Mouse (Mus musculus): ENCODE results near the gene Ube3b. TPM values are rescaled to one million over a fixed set of nuclear protein-coding genes. Genes with fewer than 3 reads are reported as not detected.

Ube3b gene
- total and polyA plus RNA-seq, 2 experiments from 2014 or later = 30.5 to 57.7 TPM

GRCm38 (mm10) chr5:114373581-114373980, 6.8 kb upstream of the Ube3b start:
- no peak for TF ChIP-seq CTCF (IDR thresholded peaks at IDR 0.05; ENCODE audit: low read depth)
- TF ChIP-seq EP300 (IDR thresholded peaks at IDR 0.05; ENCODE audit: low read depth) = no peak
- 83% methylated on average over 9 of the region's 9 CpGs for WGBS
- ATAC-seq (ENCODE audit: insufficient read depth, low read depth) (no peak), DNase-seq (ENCODE audit: low spot score) (no peak)
- Histone ChIP-seq H3K4me3 (ENCODE audit: low read depth, low read length) (no peak overlapping the region), H3K4me1 (ENCODE audit: control insufficient read depth, insufficient read depth) (peaks cover 73% of the 10 kb centered on the region), H3K27ac (ENCODE audit: low read depth) (peak overlapping the region; percentile 78), H3K27me3 (ENCODE audit: control insufficient read depth, insufficient read depth, low read length) (no peaks in the 10 kb centered on the region), H3K36me3 (replicated peaks; ENCODE audit: control insufficient read depth, insufficient read depth, low read length) (peaks cover 72% of the 10 kb centered on the region), H3K4me2 (ENCODE audit: low read depth, low read length) (0 out of 2 replicates have a peak overlapping the region, but pooled peaks have one; percentile 21), H3K9me3 (replicated peaks; ENCODE audit: control insufficient read depth, low read length) (no peaks in the 10 kb centered on the region), H3K9ac (replicated peaks; ENCODE audit: low read depth, low read length) (no peak overlapping the region)

DNA sequence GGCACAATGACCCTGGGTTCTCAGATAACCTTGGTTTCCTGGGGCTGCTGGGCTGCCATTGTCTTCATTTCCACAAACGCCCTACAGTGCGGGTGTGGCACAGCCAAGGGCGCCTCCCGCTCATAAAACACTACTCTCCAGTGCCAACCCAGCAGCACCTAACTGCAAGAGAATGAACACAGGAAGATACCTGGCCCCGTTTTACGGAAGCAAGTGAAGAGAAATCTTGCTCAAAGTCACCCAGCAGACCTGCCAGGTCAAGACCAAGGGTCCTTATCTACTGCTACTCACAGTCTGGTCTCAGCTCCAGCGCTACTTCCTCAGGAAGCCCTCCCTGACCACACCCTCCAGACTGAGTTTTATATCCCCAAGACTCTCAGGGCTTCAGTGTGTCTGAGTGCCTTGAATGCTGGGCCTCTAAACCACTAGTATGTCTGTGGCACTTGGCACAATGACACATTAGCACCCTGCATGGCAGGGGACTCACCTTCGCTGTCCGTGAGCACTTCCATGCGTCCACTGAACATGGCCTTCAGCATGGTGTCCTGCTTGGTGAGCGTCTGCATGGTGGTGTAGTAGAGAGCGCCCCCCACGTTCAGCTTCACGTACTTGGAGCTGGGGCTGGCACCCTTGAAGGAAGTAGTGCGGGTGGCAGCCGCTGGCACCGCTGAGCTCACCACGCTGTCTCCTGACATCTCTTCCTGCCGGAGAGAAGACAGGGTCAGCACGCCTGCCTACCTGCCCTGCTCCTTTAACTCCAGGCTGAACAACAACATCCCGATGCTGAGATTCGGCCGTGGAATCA, 5.8 kb upstream of the Ube3b start:
- Histone ChIP-seq H3K36me3 (replicated peaks; ENCODE audit: control insufficient read depth, insufficient read depth, low read length) (peaks cover 62% of the 10 kb centered on the region), H3K4me3 (ENCODE audit: low read depth, low read length) (no peak overlapping the region), H3K9me3 (replicated peaks; ENCODE audit: control insufficient read depth, low read length) (no peaks in the 10 kb centered on the region), H3K27me3 (ENCODE audit: control insufficient read depth, insufficient read depth, low read length) (no peaks in the 10 kb centered on the region), H3K4me1 (ENCODE audit: control insufficient read depth, insufficient read depth) (peaks cover 76% of the 10 kb centered on the region), H3K9ac (replicated peaks; ENCODE audit: low read depth, low read length) (no peak overlapping the region), H3K27ac (ENCODE audit: low read depth) (peak overlapping the region; percentile 78), H3K4me2 (ENCODE audit: low read depth, low read length) (peak overlapping the region; percentile 21)
- WGBS = 70% methylated on average over 23 of the region's 23 CpGs
- DNase-seq (ENCODE audit: low spot score) = peak; percentile 35
- no peak for TF ChIP-seq EP300 (IDR thresholded peaks at IDR 0.05; ENCODE audit: low read depth)
- no peak for TF ChIP-seq CTCF (IDR thresholded peaks at IDR 0.05; ENCODE audit: low read depth)
- ATAC-seq (ENCODE audit: insufficient read depth, low read depth) = no peak

DNA sequence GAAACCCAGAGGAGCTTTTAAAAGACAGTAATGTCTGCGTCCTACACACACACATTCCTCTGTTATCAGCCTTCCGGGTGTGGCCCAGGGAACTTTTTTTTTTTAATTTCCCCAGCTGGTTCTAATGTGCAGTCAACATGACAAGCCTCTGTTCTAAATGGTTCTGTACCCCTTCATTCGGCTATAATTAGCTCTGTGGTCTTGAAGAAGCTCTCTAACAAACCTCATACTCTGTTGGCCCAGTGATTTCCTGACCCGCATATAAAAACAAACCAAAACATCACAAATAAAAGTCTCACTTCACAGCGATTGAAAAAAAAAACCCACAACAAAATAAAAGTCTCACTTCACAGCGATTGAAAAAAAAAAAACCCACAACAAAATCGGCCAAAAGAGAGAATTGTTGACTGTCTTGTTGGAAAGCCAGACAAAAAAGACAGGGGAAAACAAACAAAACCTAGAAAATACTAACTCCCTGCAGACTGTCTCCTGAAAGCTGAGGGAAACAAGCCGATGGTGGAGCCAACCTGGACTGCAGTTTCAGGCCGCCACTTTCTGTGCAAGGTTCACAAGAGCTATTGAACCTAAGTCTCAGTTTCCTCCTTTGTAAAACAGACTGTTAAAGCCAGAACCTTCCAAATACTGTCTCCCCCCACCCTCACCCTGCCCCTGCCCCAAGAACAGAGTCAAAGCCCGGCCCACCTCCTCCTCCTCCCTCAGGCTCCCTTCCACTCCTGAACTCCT, 2.1 kb upstream of the Ube3b start:
- ATAC-seq (ENCODE audit: insufficient read depth, low read depth) (no peak), DNase-seq (ENCODE audit: low spot score) (peak; percentile 57)
- Histone ChIP-seq H3K27ac (ENCODE audit: low read depth) (peak overlapping the region; percentile 93), H3K36me3 (replicated peaks; ENCODE audit: control insufficient read depth, insufficient read depth, low read length) (peaks cover 32% of the 10 kb centered on the region), H3K4me3 (ENCODE audit: low read depth, low read length) (peak overlapping the region; percentile 99), H3K27me3 (ENCODE audit: control insufficient read depth, insufficient read depth, low read length) (no peaks in the 10 kb centered on the region), H3K9me3 (replicated peaks; ENCODE audit: control insufficient read depth, low read length) (no peaks in the 10 kb centered on the region), H3K4me2 (ENCODE audit: low read depth, low read length) (peak overlapping the region; percentile 91), H3K4me1 (ENCODE audit: control insufficient read depth, insufficient read depth) (peaks cover 54% of the 10 kb centered on the region), H3K9ac (replicated peaks; ENCODE audit: low read depth, low read length) (peak overlapping the region; percentile 97; the same call in 1 of the 2 replicates)
- TF ChIP-seq EP300 (IDR thresholded peaks at IDR 0.05; ENCODE audit: low read depth) = peak; percentile 18; the same call in 1 of the 2 replicates
- TF ChIP-seq CTCF (IDR thresholded peaks at IDR 0.05; ENCODE audit: low read depth) = no peak
- WGBS = 29% methylated on average over 10 of the region's 10 CpGs

DNA sequence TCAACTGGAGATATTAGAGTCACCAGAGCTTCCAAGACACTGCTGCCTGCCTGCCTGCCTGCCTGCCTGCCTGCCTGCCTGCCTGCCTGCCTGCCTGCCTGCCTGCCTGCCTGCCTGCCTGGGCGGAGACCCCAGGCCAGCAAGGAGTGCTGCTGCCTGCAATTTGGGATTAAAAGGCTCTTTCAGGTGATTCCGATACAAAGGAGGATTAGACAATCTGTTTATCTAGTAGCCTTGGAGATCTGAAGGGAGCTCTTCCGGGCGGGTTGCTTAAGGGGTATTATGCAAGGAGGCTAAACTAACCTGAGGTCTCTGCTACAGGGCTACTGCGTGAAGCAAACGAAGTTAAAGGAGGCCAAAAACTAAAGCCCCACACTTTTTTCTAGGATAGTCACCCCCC, 1.5 kb upstream of the Ube3b start:
- ATAC-seq (ENCODE audit: insufficient read depth, low read depth) = no peak
- Histone ChIP-seq H3K9me3 (replicated peaks; ENCODE audit: control insufficient read depth, low read length) (no peaks in the 10 kb centered on the region), H3K4me1 (ENCODE audit: control insufficient read depth, insufficient read depth) (peaks cover 49% of the 10 kb centered on the region), H3K27me3 (ENCODE audit: control insufficient read depth, insufficient read depth, low read length) (no peaks in the 10 kb centered on the region), H3K4me3 (ENCODE audit: low read depth, low read length) (peak overlapping the region; percentile 99), H3K9ac (replicated peaks; ENCODE audit: low read depth, low read length) (peak overlapping the region; percentile 97), H3K27ac (ENCODE audit: low read depth) (peak overlapping the region; percentile 93), H3K4me2 (ENCODE audit: low read depth, low read length) (peak overlapping the region; percentile 91), H3K36me3 (replicated peaks; ENCODE audit: control insufficient read depth, insufficient read depth, low read length) (peaks cover 26% of the 10 kb centered on the region)
- WGBS = 57% methylated on average over 6 of the region's 6 CpGs
- TF ChIP-seq EP300 (IDR thresholded peaks at IDR 0.05; ENCODE audit: low read depth) (no peak), CTCF (IDR thresholded peaks at IDR 0.05; ENCODE audit: low read depth) (no peak)
- no peak for DNase-seq (ENCODE audit: low spot score)

DNA sequence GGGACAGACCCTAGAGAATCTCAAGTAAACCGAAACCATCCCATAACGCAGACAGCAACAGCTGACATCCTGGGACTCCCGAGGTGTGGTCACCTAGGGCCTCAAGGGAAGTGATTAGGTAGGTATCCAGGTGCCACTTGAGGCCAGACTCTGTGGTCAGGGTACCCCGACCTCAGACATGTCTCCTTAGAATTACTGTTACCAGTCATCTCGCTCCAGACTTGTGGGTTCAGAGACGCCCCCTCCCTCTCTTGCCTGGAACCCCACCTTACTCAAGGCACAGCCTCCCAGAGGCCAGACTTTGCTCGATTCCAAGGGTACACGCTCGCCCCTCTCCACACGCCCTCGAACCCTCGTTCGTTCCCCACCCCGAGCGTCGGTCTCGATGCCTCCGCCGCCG, 644 bp upstream of the Ube3b start:
- DNase-seq (ENCODE audit: low spot score) = no peak
- H3K4me2 ChIP-seq (ENCODE audit: low read depth, low read length) = peak overlapping the region; percentile 91
- 0 out of 2 replicates have a peak, but pooled peaks have one; percentile 0 for ATAC-seq (ENCODE audit: insufficient read depth, low read depth)
- peak overlapping the region; percentile 93 for H3K27ac ChIP-seq (ENCODE audit: low read depth)
- peaks cover 23% of the 10 kb centered on the region for H3K36me3 ChIP-seq (replicated peaks; ENCODE audit: control insufficient read depth, insufficient read depth, low read length)
- peaks cover 43% of the 10 kb centered on the region for H3K4me1 ChIP-seq (ENCODE audit: control insufficient read depth, insufficient read depth)
- H3K9ac ChIP-seq (replicated peaks; ENCODE audit: low read depth, low read length) = peak overlapping the region; percentile 97
- TF ChIP-seq EP300 (IDR thresholded peaks at IDR 0.05; ENCODE audit: low read depth) = no peak
- no peak for TF ChIP-seq CTCF (IDR thresholded peaks at IDR 0.05; ENCODE audit: low read depth)
- no peaks in the 10 kb centered on the region for H3K9me3 ChIP-seq (replicated peaks; ENCODE audit: control insufficient read depth, low read length)
- no peaks in the 10 kb centered on the region for H3K27me3 ChIP-seq (ENCODE audit: control insufficient read depth, insufficient read depth, low read length)
- H3K4me3 ChIP-seq (ENCODE audit: low read depth, low read length) = peak overlapping the region; percentile 99
- under 1% methylated on average over 20 of the region's 20 CpGs for WGBS

Measured in heart, postnatal 0 days (tissue).